Mouse (Mus musculus) left cerebral cortex, adult 2 months (tissue): ENCODE data around the gene Dop1b. TPM values are rescaled to one million over a fixed set of nuclear protein-coding genes. Genes with fewer than 3 reads are reported as not detected.
A peak's percentile ranks its signal among the peaks of the same experiment; 100 is the strongest.
"Not testable (repeated sequence)": the region's sequence is repeated elsewhere in the genome, so short reads cannot be mapped to it uniquely, and the experiment has no call there.

Experiments
- DNase-seq, 2 experiments: peaks; one replicate each; pipeline ENCODE4 v3.0.0; 2021 to 2022; ENCODE audit warnings: low spot score in 2 of 2, mixed read lengths in 1 of 2; ENCODE audit errors: extremely low spot score in 1 of 2
- H3K27ac ChIP-seq: fragments of 200-600 bp; 2 replicates; pipeline ENCODE4 v1.8.1; 2022
- H3K4me3 ChIP-seq: fragments of 200-600 bp; 2 replicates; pipeline ENCODE4 v1.8.1; 2022
- CTCF ChIP-seq: fragments of 200-600 bp; IDR thresholded peaks from 2 replicates; pipeline ENCODE4 v1.8.1; 2022; ENCODE audit warnings: antibody characterized with exemption, mild to moderate bottlenecking, moderate library complexity
- intact Hi-C: fragments of 180-260 bp; cut with DNase I; formaldehyde crosslinking; loops from one replicate; pipeline ENCODE4 v1.15.1; 2025
- total RNA-seq, 2 experiments: library from RNA; stranded (reverse); gene quantifications; 2 replicates each; pipeline ENCODE4 v1.2.3; 2021

Gene Dop1b
- total RNA-seq, 2 experiments from 2014 or later = 98.5 to 117 TPM

- intact Hi-C loops = loop anchor here (10.0 kb wide), 2 partner anchors 82 to 162 kb away; partner anchors contain the start of genes Cbr1, Cbr3 and Setd4
- peak; percentile 65 for TF ChIP-seq CTCF
- no peak overlapping the region for H3K27ac ChIP-seq
- no peak overlapping the region for H3K4me3 ChIP-seq
- DNase-seq = peak; percentile 39 to 45
These were observed 55.3 kb downstream of the Dop1b start for GRCm38 (mm10) chr16:93766956-93767355.

- H3K27ac ChIP-seq = no peak overlapping the region
- intact Hi-C loops = loop anchor here (10.0 kb wide), 2 partner anchors 83 to 163 kb away; partner anchors contain the start of genes Cbr1, Cbr3 and Setd4
- no peak for DNase-seq
- TF ChIP-seq CTCF = no peak
- H3K4me3 ChIP-seq = no peak overlapping the region
These were observed 55.8 kb downstream of the Dop1b start for GRCm38 (mm10) chr16:93767548-93767947.

- no peak for TF ChIP-seq CTCF
- Histone ChIP-seq H3K27ac (no peak overlapping the region), H3K4me3 (no peak overlapping the region)
- DNase-seq = no peak
- intact Hi-C loops = loop anchor here (10.0 kb wide), 2 partner anchors 85 to 165 kb away; partner anchors contain the start of genes Cbr1, Cbr3 and Setd4
These were observed 57.9 kb downstream of the Dop1b start for GRCm38 (mm10) chr16:93769621-93770020.

GRCm38 (mm10) chr16:93770271-93770926, 58.7 kb downstream of the Dop1b start:
- Histone ChIP-seq H3K4me3 (no peak overlapping the region), H3K27ac (no peak overlapping the region)
- TF ChIP-seq CTCF = no peak
- no peak for DNase-seq
- intact Hi-C loops = no loop called here

GRCm38 (mm10) chr16:93774658-93775057, 63.0 kb downstream of the Dop1b start:
- intact Hi-C loops = no loop called here
- DNase-seq = no peak
- TF ChIP-seq CTCF = no peak
- no peak overlapping the region for H3K27ac ChIP-seq
- H3K4me3 ChIP-seq = no peak overlapping the region

GRCm38 (mm10) chr16:93776468-93776867, 64.8 kb downstream of the Dop1b start:
- TF ChIP-seq CTCF = no peak
- Histone ChIP-seq H3K27ac (no peak overlapping the region), H3K4me3 (no peak overlapping the region)
- intact Hi-C loops = no loop called here
- no peak for DNase-seq

- intact Hi-C loops = no loop called here
- Histone ChIP-seq H3K27ac (no peak overlapping the region), H3K4me3 (no peak overlapping the region)
- no peak for TF ChIP-seq CTCF
- no peak for DNase-seq
These were observed 65.7 kb downstream of the Dop1b start for GRCm38 (mm10) chr16:93777247-93777999.

GRCm38 (mm10) chr16:93778393-93778792, 66.7 kb downstream of the Dop1b start:
- H3K27ac ChIP-seq, DNase-seq, H3K4me3 ChIP-seq, intact Hi-C loops: not testable (repeated sequence)

- no peak overlapping the region for H3K27ac ChIP-seq
- no peak for TF ChIP-seq CTCF
- H3K4me3 ChIP-seq = no peak overlapping the region
- intact Hi-C loops = no loop called here
- DNase-seq = no peak
These were observed 67.8 kb downstream of the Dop1b start for GRCm38 (mm10) chr16:93779554-93779953.

GRCm38 (mm10) chr16:93780660-93781479, 69.2 kb downstream of the Dop1b start:
- no peak overlapping the region for H3K27ac ChIP-seq
- peak in 1 of 2 experiments; percentile 37 for DNase-seq
- H3K4me3 ChIP-seq = no peak overlapping the region
- TF ChIP-seq CTCF = peak; percentile 31
- intact Hi-C loops = no loop called here

- no peak for DNase-seq
- H3K4me3 ChIP-seq = no peak overlapping the region
- H3K27ac ChIP-seq = no peak overlapping the region
- peak; percentile 24 for TF ChIP-seq CTCF
- intact Hi-C loops = no loop called here
These were observed 72.5 kb downstream of the Dop1b start for GRCm38 (mm10) chr16:93784175-93784574.

- intact Hi-C loops = no loop called here
These were observed 74.1 kb downstream of the Dop1b start for GRCm38 (mm10) chr16:93785805-93786204.

More at GRCm38 (mm10) chr16:93785805-93786204, 74.1 kb downstream of the Dop1b start:
- DNase-seq = peak; percentile 61 to 66
- peak; percentile 84 for TF ChIP-seq CTCF
- no peak overlapping the region for H3K4me3 ChIP-seq
- no peak overlapping the region for H3K27ac ChIP-seq
